Mouse (Mus musculus) frontal cortex, postnatal 36 days (tissue): Measurements from ENCODE around the gene 1700001C02Rik.

Experiments
- DNase-seq, 2 experiments: peaks; one replicate each; pipeline ENCODE4 v3.0.0; 2022; ENCODE audit warnings: low spot score in 2 of 2

1700001C02Rik gene

GRCm38 (mm10) chr5:30494606-30495005 is 28.8 kb downstream of the 1700001C02Rik start:
- DNase-seq = no peak

GRCm38 (mm10) chr5:30495288-30495687 is 29.4 kb downstream of the 1700001C02Rik start:
- no peak for DNase-seq

DNA sequence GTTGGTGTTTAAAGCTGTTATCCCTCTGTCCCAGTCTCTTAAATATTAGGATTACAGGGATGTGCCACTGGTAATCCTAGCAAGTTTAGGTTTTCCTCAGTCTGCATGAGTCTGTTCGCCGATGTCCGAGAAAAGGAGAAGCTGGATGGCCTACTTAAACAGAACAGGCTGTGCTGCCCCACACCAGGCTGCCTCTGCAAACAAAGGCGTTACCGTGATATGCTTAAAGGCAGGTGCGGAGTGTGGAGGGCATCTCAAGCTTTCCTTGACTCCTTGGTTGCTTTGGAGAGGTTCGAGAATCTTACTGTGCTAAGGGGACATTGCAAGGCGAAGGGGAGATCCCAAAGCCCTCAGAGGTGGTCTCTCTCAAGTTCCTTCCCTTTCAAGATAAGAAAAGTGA is 31.0 kb downstream of the 1700001C02Rik start:
- DNase-seq = no peak

DNA sequence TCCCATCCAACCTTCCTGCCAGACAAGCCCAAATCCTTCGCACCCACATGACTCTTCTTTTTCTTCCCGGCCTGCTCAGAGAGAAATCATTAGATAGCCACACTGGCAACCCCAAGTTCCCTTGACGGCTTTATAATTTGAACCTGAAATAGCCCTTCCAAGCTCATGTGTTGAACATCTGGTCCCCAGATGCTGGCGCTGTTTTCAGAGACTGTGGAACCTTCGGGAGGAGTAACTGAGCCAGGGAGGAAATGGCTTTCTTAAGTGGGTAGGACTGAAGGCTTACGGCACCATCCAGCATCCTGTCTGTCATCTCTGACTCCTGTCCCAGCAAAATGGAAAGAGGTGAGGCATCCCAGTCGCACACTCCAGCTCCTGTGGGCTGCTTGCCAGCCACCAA is 31.5 kb downstream of the 1700001C02Rik start:
- no peak for DNase-seq

- DNase-seq = no peak
These were observed 47.3 kb downstream of the 1700001C02Rik start for GRCm38 (mm10) chr5:30513111-30513510.

- peak; percentile 49 to 61 for DNase-seq
These were observed 50.5 kb downstream of the 1700001C02Rik start for GRCm38 (mm10) chr5:30516376-30516775.

GRCm38 (mm10) chr5:30518108-30518507 is 52.3 kb downstream of the 1700001C02Rik start:
- no peak for DNase-seq

GRCm38 (mm10) chr5:30518547-30518946 is 52.7 kb downstream of the 1700001C02Rik start:
- no peak for DNase-seq

GRCm38 (mm10) chr5:30519494-30519893 is 53.6 kb downstream of the 1700001C02Rik start:
- DNase-seq = no peak

DNA sequence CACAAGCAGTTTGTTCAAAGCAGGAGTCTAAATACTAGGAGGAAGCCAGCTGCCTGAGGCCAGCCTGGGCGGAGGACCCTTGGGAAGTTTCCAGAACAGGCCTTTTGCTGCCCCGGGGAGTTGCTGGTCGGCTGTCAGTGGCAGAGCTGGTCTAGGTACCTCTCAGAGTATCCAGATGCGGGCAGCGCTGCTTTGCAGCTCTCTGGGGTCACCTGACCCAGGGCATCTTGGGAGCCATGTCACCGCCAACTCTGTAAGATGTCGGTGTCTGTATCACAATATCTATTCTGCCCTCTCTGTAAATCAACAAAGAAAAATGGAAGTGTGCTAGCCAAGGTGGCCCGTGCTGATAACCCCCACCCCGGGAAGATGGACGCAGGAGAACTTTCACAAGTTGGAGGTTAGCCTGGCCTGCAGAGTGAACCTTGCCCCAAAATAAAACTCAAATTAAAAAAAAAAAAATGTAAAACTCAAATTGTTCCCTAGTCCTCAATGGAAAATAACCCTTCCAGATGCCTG is 54.4 kb downstream of the 1700001C02Rik start:
- DNase-seq = no peak

- DNase-seq = no peak
These were observed 56.6 kb downstream of the 1700001C02Rik start for GRCm38 (mm10) chr5:30522406-30522805.

- DNase-seq = no peak
These were observed 57.3 kb downstream of the 1700001C02Rik start for GRCm38 (mm10) chr5:30523131-30523530.

GRCm38 (mm10) chr5:30524213-30524612 is 58.4 kb downstream of the 1700001C02Rik start:
- no peak for DNase-seq

- peak; percentile 12 to 13 for DNase-seq
These were observed 60.3 kb downstream of the 1700001C02Rik start for GRCm38 (mm10) chr5:30525920-30526836.

DNA sequence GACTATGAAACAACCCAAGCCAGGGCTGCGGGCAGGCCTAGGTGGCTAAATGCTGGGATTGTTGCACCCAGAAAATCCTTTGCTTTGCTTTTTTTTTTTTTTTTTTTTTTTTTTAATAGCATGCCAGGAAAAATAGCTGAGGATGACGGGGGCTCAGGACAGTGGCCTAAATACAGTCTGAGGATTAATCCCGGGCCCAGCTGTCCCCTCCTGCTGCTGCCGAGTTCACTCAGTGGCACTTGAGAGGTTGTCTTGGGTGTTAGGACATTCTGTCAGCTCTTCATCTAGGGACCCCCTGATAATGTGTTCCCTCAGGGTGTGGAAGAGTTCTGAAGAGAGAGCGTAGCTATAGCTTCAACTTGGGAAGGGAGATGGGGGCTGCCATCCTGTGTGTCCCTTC is 61.3 kb downstream of the 1700001C02Rik start:
- no peak for DNase-seq

DNA sequence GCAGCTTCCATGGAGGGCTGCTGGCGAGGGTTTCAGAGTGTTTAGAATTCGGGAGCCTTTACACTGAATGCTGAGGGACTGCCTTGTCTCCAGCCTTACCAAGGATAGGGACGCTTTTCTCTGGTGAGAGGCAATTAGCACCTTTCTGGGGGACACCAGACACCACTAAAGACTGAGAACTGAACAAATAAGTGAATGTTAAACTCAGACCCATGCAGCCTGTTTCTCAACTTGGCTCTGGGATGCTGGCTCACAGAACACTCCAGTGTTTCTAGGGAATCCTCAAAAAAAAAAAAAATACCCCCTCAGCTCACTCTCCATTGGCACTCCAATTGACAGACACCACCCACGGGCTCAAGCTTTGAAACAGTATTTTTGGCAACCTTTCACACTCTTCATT is 63.1 kb downstream of the 1700001C02Rik start:
- no peak for DNase-seq
